In genomic region chr3:30774677-30775076, GRCm38 (mm10) we compare ENCODE assay signal across 30 mouse cellular contexts. TPM values are rescaled to one million over a fixed set of nuclear protein-coding genes. Genes with fewer than 3 reads are reported as not detected.
DNase-seq lines count a peak whose midpoint lies in the region; TF ChIP-seq lines count a peak whose summit lies in the region.
"Had no signal": no experiment of that assay in that cellular context is flagged by ENCODE, and none has a peak within 500 bp of the region (broad histone marks: within the 10 kb centered on the region; RNA-seq: fewer than 3 reads in every experiment).

No protein-coding gene starts in this region.

- intact Hi-C loops in left cerebral cortex, postnatal 4 days (cut with DNase I), result no loop called here

- TF ChIP-seq POLR2A in cortical plate, adult 2 months (IDR thresholded peaks at IDR 0.05; ENCODE audit: extremely low read depth, insufficient read depth, low read length), result no peak

- TF ChIP-seq CTCF in cortical plate, adult 2 months (IDR thresholded peaks at IDR 0.05; ENCODE audit: extremely low read depth, insufficient read depth, low read length), result no peak

- H3K27ac ChIP-seq in cortical plate, adult 2 months (ENCODE audit: insufficient read depth, low read length), result peak overlapping the region; percentile 22; the same call in 1 of the 2 replicates
- H3K27ac ChIP-seq: forebrain, embryonic 10.5 days; forebrain, embryonic 13.5 days; gastrocnemius, adult 2 months; heart, embryonic 15.5 days; hindbrain, embryonic 10.5 days; hindbrain, embryonic 13.5 days had no signal

- DNase-seq in left cerebral cortex, adult 18-20 months (ENCODE audit: low spot score in 2 of 2), result peak; percentile 4 to 13
- no peak for DNase-seq in left cerebral cortex, postnatal 4 days
- DNase-seq in right cerebral cortex, adult 18-20 months, result peak; percentile 30
- DNase-seq in right cerebral cortex, postnatal 25 days, result no peak
- no peak for DNase-seq in ovary, postnatal 14 days (ENCODE audit: low spot score)
- DNase-seq: adrenal gland, adult 2 months; adrenal gland, postnatal 14 days; cerebellum, adult 11-12 months; cerebellum, adult 8-10 months; cerebellum, postnatal 10 days; cerebellum, postnatal 36 days; gastrocnemius, adult 2 months; gastrocnemius, postnatal 14 days; heart, adult 18-20 months; heart, postnatal 10 days; heart, postnatal 36 days had no signal

- no peak overlapping the region for H3K4me3 ChIP-seq in cortical plate, adult 2 months (ENCODE audit: insufficient read depth, low read length)
- H3K4me3 ChIP-seq: forebrain, embryonic 10.5 days; forebrain, embryonic 13.5 days; gastrocnemius, adult 2 months; heart, embryonic 12.5 days; heart, embryonic 15.5 days; hindbrain, embryonic 10.5 days; hindbrain, embryonic 13.5 days had no signal

- H3K4me1 ChIP-seq in cortical plate, adult 2 months (ENCODE audit: control insufficient read depth, insufficient read depth, low read length), result peaks cover 4% of the 10 kb centered on the region; the same call in 1 of the 2 replicates
- H3K4me1 ChIP-seq: forebrain, embryonic 10.5 days; forebrain, embryonic 13.5 days; heart, embryonic 12.5 days; heart, embryonic 15.5 days; hindbrain, embryonic 13.5 days had no signal

RNA-seq across cellular contexts. Expression of gene Sec62, which starts 18.0 kb away (rescaled TPM):
- 100 to 1,000 TPM; 106 to 110 TPM for total RNA-seq in left cerebral cortex, adult 18-20 months (2021)
- total RNA-seq in left cerebral cortex, postnatal 4 days (2021), result 10 to 100 TPM; 68.5 to 68.7 TPM
- 89.9 and 90.7 TPM in 2 replicates for polyA plus RNA-seq in cortical plate, adult 2 months (2012; rRNA removed)

RNA-seq across cellular contexts. Expression of gene Samd7, which starts 28.6 kb away (rescaled TPM):
- not detected for total RNA-seq in left cerebral cortex, adult 18-20 months (2021)
- total RNA-seq in left cerebral cortex, postnatal 4 days (2021), result under 1 TPM in 1 of 2 experiments, not detected in 1; 0.22 TPM
- 0.04 TPM in 1 of 2 replicates, not detected in the other for polyA plus RNA-seq in cortical plate, adult 2 months (2012; rRNA removed)
- total RNA-seq: adrenal gland, adult 2 months; adrenal gland, postnatal 14 days; gastrocnemius, adult 2 months; heart, adult 18-20 months; heart, postnatal 10 days; heart, postnatal 36 days; MEL had no signal
- polyA plus RNA-seq: C2C12; CD4-positive, CD25-positive, alpha-beta regulatory T cell, adult 4 months; embryonic facial prominence, embryonic 11.5 days; embryonic facial prominence, embryonic 14.5 days; forebrain, embryonic 10.5 days; forebrain, embryonic 13.5 days; forebrain, embryonic 16.5 days; gonadal fat pad, adult 2 months; heart, embryonic 12.5 days; heart, embryonic 15.5 days; hindbrain, embryonic 10.5 days; hindbrain, embryonic 13.5 days had no signal

Comparison
In these comparisons a context has a peak if more than half of its experiments do, and no peak if none do; other contexts are left out.
1. DNase-seq: peak in left cerebral cortex, adult 18-20 months (2 of 2) and right cerebral cortex, adult 18-20 months (single experiment); none in left cerebral cortex, postnatal 4 days (single experiment), right cerebral cortex, postnatal 25 days (single experiment) and ovary, postnatal 14 days (single experiment).